Mouse (Mus musculus): ENCODE data around the gene Wdr25.

The Wdr25 gene

DNA sequence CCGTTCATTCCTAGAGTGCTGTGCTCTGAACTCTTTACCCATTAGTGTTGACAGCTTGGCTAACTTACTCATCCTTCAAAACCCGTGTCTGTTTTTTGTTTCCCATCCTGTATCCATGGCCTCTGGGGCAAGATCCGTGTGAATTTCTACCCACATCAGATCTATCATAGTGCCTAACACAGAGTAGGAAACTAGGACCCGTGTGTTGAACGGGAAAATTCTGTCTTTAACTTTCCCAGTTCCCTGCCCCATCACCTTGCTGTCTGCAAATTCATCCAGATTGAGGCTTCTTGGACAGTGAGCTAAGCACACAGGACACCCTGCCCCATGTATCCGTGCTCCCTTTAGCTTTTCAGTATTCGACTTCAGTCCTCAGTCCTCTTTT is 993 bp downstream of the Wdr25 start:
- in situ Hi-C loops (cut with MboI, MseI) = no loop called here

- in situ Hi-C loops (cut with MboI, MseI) = no loop called here
Measured at GRCm38 (mm10) chr12:108896006-108896405, 2.6 kb downstream of the Wdr25 start.

DNA sequence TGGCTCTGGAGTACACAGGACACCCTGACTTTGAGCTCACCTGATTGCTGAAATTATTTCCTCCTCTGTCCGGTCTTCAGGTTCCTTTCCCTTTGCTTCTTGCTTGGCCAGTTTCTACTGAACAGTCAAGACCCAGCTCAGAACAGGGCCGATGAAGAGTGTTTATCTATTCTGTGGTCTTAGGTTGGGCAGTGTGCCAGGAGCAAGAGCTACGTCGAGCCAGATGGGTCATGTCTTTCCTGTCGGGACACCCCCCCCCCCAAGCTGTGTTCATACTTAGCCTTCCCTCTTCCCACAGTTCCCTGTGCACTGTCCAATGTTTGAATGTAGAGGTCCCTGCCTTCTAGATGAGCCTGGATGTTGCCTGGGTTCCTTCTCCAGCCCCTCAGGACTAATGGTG is 7.9 kb downstream of the Wdr25 start:
- in situ Hi-C loops (cut with MboI, MseI) = loop anchor here (10.0 kb wide), 1 partner anchor 623 kb away; no protein-coding TSS in a partner anchor

GRCm38 (mm10) chr12:108902940-108903339 is 9.5 kb downstream of the Wdr25 start:
- in situ Hi-C loops (cut with MboI, MseI) = loop anchor here (10.0 kb wide), 1 partner anchor 622 kb away; no protein-coding TSS in a partner anchor

GRCm38 (mm10) chr12:108903600-108904275 is 10.3 kb downstream of the Wdr25 start:
- in situ Hi-C loops (cut with MboI, MseI) = loop anchor here (10.0 kb wide), 1 partner anchor 621 kb away; no protein-coding TSS in a partner anchor

DNA sequence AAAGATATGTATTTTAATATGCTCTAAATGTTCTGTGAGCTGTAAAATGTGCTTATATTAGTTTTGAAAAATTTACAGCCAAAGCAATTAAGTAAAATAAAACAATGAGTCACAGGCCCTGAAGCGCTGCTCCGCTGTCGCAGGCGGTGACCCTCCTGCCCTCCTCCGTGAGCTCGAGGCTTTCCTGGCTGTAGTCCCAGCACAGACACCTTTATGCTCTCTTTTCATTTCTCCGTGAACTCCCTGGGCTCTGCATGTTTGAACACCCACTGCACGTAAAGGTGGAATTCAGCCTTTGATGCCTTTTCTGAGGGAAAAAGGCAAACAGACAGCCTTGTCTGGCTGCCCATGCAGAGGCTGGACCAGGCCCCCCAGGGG is 10.8 kb downstream of the Wdr25 start:
- in situ Hi-C loops (cut with MboI, MseI) = loop anchor here (10.0 kb wide), 1 partner anchor 621 kb away; no protein-coding TSS in a partner anchor

DNA sequence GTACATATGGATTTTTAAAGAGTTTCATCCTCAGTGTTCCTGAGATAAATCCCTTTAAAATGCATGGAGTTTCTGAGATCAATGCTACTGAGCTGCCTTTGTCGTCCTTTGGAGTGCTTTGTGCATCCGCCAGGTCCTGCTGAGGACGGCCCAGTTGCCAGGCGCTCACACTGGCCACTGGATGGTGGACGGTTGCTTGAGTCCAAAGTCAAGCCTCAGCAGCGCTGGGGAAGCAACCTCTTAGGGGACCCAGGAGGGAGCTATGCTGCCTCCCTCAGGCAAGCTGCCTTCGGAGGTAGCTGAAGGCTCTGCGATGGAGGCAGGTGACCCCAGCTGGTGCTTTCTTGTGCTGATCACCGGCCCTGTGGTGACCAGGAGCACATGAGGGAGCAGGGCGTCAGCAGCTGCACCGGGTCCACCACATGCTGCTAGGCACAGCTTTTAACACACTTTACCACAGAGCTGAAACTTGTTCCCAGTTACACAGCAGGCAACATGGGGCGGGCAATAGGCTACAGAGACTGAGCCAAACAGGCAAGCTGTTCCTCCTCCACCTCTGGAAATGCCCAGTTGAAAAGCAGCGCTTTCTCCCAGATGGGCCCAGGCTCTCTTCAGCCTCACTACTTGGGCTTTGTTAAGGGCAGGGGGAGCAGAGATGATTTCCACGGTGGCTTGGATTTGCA is 12.3 kb downstream of the Wdr25 start:
- in situ Hi-C loops (cut with MboI, MseI) = loop anchor here (5.0 to 10.0 kb wide), 2 partner anchors 487 to 619 kb away; no protein-coding TSS in a partner anchor

- in situ Hi-C loops (cut with MboI, MseI) = loop anchor here (5.0 to 10.0 kb wide), 2 partner anchors 486 to 618 kb away; no protein-coding TSS in a partner anchor
Measured at GRCm38 (mm10) chr12:108906398-108906797, 13.0 kb downstream of the Wdr25 start.

- in situ Hi-C loops (cut with MboI, MseI) = loop anchor here (5.0 to 10.0 kb wide), 2 partner anchors 482 to 615 kb away; no protein-coding TSS in a partner anchor
Measured at GRCm38 (mm10) chr12:108909846-108910433, 16.5 kb downstream of the Wdr25 start.

DNA sequence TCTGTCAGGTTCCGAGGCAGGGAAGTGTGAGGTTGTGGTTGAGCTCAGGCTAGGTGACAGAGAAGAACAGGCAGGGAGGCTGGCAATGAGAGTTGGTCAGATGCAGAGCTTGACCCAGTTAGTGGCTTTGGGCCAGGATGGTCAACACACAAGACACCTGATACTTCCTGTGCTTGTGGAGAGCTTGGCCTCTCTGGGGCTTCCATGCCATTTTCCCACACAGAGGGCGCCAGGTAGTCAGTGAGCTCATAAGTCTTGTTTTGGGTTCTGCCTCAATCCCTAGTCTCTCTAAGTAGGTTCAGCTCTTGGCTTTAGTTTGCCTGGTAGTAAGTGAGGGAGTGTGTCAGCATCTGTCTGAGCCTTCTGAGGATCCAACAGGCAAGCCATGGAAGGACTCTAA is 19.0 kb downstream of the Wdr25 start:
- in situ Hi-C loops (cut with MboI, MseI) = no loop called here

- in situ Hi-C loops (cut with MboI, MseI) = no loop called here
Measured at GRCm38 (mm10) chr12:108914198-108914597, 20.8 kb downstream of the Wdr25 start.

- in situ Hi-C loops (cut with MboI, MseI) = no loop called here
Measured at GRCm38 (mm10) chr12:108914709-108915340, 21.4 kb downstream of the Wdr25 start.

DNA sequence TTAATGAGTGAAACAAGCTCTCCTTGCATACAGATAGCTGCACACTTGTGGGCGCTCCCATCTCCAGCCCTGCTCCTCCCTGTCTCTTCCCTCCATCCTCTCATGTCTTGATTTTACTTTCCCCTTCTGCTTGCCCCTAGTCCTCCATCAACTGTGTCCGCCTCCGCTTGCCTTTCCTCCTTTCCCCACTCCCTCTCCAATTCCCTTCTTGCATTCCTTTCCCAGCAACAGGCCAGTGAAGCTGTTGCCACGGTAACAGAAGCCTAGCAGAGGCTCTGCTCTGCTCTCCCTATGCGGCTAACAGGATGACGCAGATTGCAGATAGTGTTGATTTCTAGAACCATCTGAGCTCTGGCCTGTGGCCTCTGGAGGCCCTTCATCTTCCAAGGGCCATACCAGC is 22.5 kb downstream of the Wdr25 start:
- in situ Hi-C loops (cut with MboI, MseI) = no loop called here

GRCm38 (mm10) chr12:108916447-108917042 is 23.1 kb downstream of the Wdr25 start:
- in situ Hi-C loops (cut with MboI, MseI) = no loop called here

DNA sequence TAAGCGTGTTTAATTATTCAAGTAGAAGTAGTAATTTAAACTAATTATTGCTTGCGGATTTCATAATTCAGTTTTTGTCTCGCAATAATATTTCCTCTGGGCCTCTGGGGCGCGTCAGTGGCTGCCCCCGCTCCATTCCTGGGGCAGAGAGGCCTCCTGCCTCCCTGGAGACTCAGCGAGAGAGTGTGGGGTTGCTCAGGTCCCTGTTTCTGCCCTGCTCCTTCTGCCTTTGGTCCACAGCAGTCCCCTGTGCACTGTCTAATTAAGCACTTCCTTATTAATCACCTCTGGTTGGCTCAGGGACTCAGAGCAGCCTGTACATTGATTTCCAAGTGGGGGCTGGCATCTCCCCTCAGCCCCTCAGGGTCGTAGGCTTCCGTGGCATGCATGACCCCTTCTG is 24.1 kb downstream of the Wdr25 start:
- in situ Hi-C loops (cut with MboI, MseI) = no loop called here

DNA sequence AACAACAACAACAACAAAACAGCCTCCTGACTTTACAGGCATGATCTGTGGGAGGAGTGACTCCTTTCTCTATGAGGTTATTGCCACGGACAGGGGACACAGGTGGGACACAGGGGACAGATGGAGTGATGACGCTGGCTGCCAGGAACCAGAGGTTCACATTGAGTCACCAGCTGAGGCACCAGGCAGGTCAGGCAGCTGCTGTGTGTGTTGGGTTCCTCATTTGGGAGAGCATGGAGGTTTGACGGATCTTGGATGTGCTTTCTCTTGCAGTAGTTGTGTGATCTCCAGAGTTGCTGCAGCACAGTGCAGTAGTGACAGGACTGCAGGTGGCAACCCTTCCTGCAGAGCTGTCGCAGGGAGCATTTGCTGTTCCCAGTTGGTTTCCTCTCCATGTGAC is 25.3 kb downstream of the Wdr25 start:
- in situ Hi-C loops (cut with MboI, MseI) = no loop called here

- in situ Hi-C loops (cut with MboI, MseI) = no loop called here
Measured at GRCm38 (mm10) chr12:108926606-108927111, 33.2 kb downstream of the Wdr25 start.

GRCm38 (mm10) chr12:108928249-108928648 is 34.8 kb downstream of the Wdr25 start:
- in situ Hi-C loops (cut with MboI, MseI) = no loop called here

GRCm38 (mm10) chr12:108929475-108929874 is 36.0 kb downstream of the Wdr25 start:
- in situ Hi-C loops (cut with MboI, MseI) = no loop called here

GRCm38 (mm10) chr12:108931341-108932053 is 38.1 kb downstream of the Wdr25 start:
- in situ Hi-C loops (cut with MboI, MseI) = no loop called here

DNA sequence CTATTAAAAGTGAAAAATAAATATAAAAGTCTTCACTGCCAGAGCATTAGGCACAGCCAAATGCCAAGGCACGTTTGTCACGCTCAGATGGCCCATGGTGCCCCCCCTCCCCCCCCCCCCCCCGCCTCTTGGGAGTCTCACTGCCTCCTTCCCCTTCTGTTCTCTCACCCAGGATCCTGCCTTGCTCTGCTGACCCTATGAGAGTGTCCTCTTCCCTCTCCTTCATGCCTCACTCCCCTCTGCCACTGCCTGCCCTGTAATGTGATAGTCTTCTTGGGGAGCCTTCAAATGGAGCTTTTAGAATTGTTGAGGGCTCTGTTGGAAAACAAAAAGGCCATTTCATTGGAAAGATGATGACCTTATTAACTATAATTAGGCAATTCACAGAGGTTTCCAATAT is 38.7 kb downstream of the Wdr25 start:
- in situ Hi-C loops (cut with MboI, MseI) = no loop called here
